Mouse (Mus musculus) megakaryocyte, embryonic 14.5 days (primary cell): ENCODE results near the gene Zfp710.

ENCODE experiments used
- FLI1 ChIP-seq: IDR thresholded peaks from 2 replicates; pipeline ENCODE4 v1.6.1; 2012; ENCODE audit warnings: low read length, inconsistent platforms, mixed read lengths
- GATA1 ChIP-seq: IDR thresholded peaks from 3 replicates; pipeline ENCODE4 v1.6.1; 2012; ENCODE audit warnings: mixed read lengths, low read length, inconsistent platforms, borderline replicate concordance

- TF ChIP-seq GATA1 (no peak), FLI1 (no peak)
Measured at GRCm38 (mm10) chr7:80062083-80062826, 37.6 kb downstream of the Zfp710 start.
